Mouse (Mus musculus) lung, postnatal 0 days (tissue): ENCODE results near the gene Engase. TPM values are rescaled to one million over a fixed set of nuclear protein-coding genes. Genes with fewer than 3 reads are reported as not detected.

ENCODE experiments used
- ATAC-seq: fragments of 200-750 bp; cut with Nextera tagmentation; 2 replicates; pipeline ENCODE4 v1.8.0; 2017; ENCODE audit warnings: moderate library complexity
- DNase-seq: peaks from one replicate; pipeline ENCODE4 v3.0.0-alpha.2; 2016; ENCODE audit warnings: low spot score
- H3K27ac ChIP-seq: fragments of 300-500 bp; sonication (generic); 2 replicates; pipeline ENCODE4 v1.5.1; 2014; ENCODE audit warnings: antibody characterized with exemption, mild to moderate bottlenecking, low read length, mixed read lengths
- H3K27me3 ChIP-seq: fragments of 300-500 bp; sonication (generic); replicated peaks from 2 replicates; pipeline ENCODE4 v1.6.1; 2014; ENCODE audit warnings: low read length, mixed read lengths; ENCODE audit not compliant: insufficient read depth
- H3K36me3 ChIP-seq: fragments of 300-500 bp; sonication (generic); 2 replicates; pipeline ENCODE4 v1.6.1; 2014; ENCODE audit warnings: low read length, mixed read lengths; ENCODE audit not compliant: insufficient read depth
- H3K4me1 ChIP-seq: fragments of 300-500 bp; sonication (generic); 2 replicates; pipeline ENCODE4 v1.6.1; 2014; ENCODE audit warnings: antibody characterized with exemption, low read depth, low read length, mixed read lengths; ENCODE audit not compliant: insufficient read depth
- H3K4me2 ChIP-seq: fragments of 300-500 bp; sonication (generic); replicated peaks from 2 replicates; pipeline ENCODE4 v1.6.1; 2014; ENCODE audit warnings: low read depth, mild to moderate bottlenecking, low read length, moderate library complexity, mixed read lengths
- H3K4me3 ChIP-seq: fragments of 300-500 bp; sonication (generic); 2 replicates; pipeline ENCODE4 v1.5.1; 2014; ENCODE audit warnings: low read depth, low read length
- H3K9ac ChIP-seq: fragments of 300-500 bp; sonication (generic); replicated peaks from 2 replicates; pipeline ENCODE4 v1.6.1; 2014; ENCODE audit warnings: low read depth, mild to moderate bottlenecking
- H3K9me3 ChIP-seq: fragments of 300-500 bp; sonication (generic); 2 replicates; pipeline ENCODE4 v1.6.1; 2016; ENCODE audit warnings: low read length, mixed read lengths
- CTCF ChIP-seq: IDR thresholded peaks from 2 replicates; pipeline ENCODE4 v1.5.1; 2016; ENCODE audit warnings: antibody characterized with exemption, mild to moderate bottlenecking
- EP300 ChIP-seq: IDR thresholded peaks from 2 replicates; pipeline ENCODE4 v1.6.1; 2016; ENCODE audit warnings: antibody characterized with exemption, mild to moderate bottlenecking, control low read depth
- WGBS: fragments of 180-500 bp; shearing (Covaris S2); extraction: QIAGEN DNeasy Blood & Tissue Kit; methylation state at CpG from one replicate; pipeline ENCODE4 v1.1.7; 2014; 5-methylcytosine and 5-hydroxymethylcytosine counted together
- polyA plus RNA-seq: library from polyadenylated mRNA; unstranded; fragments of >200 nt; fragmentation: Nextera tagmentation; extraction: Ambion mirVana; gene quantifications from 2 replicates; pipeline ENCODE4 v1.2.1, GENCODE M21; 2015

Engase gene
- polyA plus RNA-seq, 1 experiment from 2014 or later: 4.7 TPM

DNA sequence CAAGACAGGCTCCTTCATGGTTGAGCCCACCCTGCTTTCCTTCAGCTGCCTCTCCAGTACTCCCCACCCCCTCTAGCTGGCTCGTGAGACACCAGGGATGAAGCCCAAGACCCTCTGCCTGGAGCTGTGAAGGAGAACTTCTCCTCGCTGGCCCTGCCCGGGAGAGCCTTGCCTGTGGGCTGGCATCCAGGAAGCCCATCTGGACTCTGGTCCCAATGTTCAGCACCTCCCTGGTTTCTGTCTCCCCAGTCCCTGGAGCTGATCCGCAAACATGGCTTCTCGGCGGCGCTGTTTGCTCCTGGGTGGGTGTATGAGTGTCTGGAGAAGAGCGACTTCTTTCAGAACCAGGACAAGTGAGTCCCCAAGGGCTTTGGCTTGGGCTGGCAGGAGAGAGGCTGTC, 7.5 kb downstream of the Engase start:
- Histone ChIP-seq H3K4me2 (no peak overlapping the region), H3K4me3 (no peak overlapping the region), H3K9ac (no peak overlapping the region), H3K36me3 (peaks cover 5% of the 10 kb centered on the region; the same call in 1 of the 2 replicates), H3K4me1 (no peaks in the 10 kb centered on the region), H3K27me3 (no peaks in the 10 kb centered on the region), H3K27ac (no peak overlapping the region), H3K9me3 (no peaks in the 10 kb centered on the region)
- no peak for DNase-seq
- TF ChIP-seq CTCF (no peak), EP300 (no peak)
- 86% methylated on average over 8 of the region's 8 CpGs for WGBS
- no peak for ATAC-seq

- DNase-seq: no peak
- Histone ChIP-seq H3K27ac (no peak overlapping the region), H3K9me3 (no peaks in the 10 kb centered on the region), H3K4me2 (no peak overlapping the region), H3K36me3 (peaks cover 5% of the 10 kb centered on the region; the same call in 1 of the 2 replicates), H3K4me3 (no peak overlapping the region), H3K9ac (no peak overlapping the region), H3K4me1 (no peaks in the 10 kb centered on the region), H3K27me3 (no peaks in the 10 kb centered on the region)
- ATAC-seq: no peak
- no peak for TF ChIP-seq EP300
- TF ChIP-seq CTCF: no peak
- 72% methylated on average over 11 of the region's 11 CpGs for WGBS
Measured at GRCm38 (mm10) chr11:118485338-118485737, 8.7 kb downstream of the Engase start.

DNA sequence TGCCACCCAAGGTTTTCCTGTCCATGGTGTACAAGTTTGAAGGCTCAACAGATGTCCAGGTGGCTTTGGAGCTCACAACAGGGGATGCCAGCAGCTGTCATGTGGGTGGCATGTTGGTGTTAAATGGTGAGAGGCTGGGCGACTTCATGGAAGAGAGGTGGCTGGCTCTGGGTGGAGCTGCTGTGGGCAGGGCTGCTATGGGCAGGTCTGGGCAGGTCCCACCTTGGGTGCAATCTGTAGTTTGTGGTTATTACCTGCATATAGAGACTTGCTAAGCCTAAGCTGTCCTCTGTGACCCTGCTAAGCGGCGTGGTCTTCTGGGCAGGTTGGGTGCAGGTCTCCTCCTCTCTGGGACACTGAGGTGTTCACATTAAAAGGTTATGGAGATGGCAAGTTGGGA, 9.2 kb downstream of the Engase start:
- ATAC-seq: no peak
- Histone ChIP-seq H3K36me3 (peaks cover 5% of the 10 kb centered on the region; the same call in 1 of the 2 replicates), H3K9ac (no peak overlapping the region), H3K4me2 (no peak overlapping the region), H3K27me3 (no peaks in the 10 kb centered on the region), H3K27ac (no peak overlapping the region), H3K9me3 (no peaks in the 10 kb centered on the region), H3K4me1 (no peaks in the 10 kb centered on the region), H3K4me3 (no peak overlapping the region)
- DNase-seq: no peak
- TF ChIP-seq CTCF (no peak), EP300 (no peak)
- 90% methylated on average over 3 of the region's 3 CpGs for WGBS

- Histone ChIP-seq H3K9ac (no peak overlapping the region), H3K4me2 (no peak overlapping the region), H3K4me1 (no peaks in the 10 kb centered on the region), H3K4me3 (no peak overlapping the region), H3K36me3 (peaks cover 5% of the 10 kb centered on the region; the same call in 1 of the 2 replicates), H3K9me3 (no peaks in the 10 kb centered on the region), H3K27ac (no peak overlapping the region), H3K27me3 (no peaks in the 10 kb centered on the region)
- no peak for DNase-seq
- no peak for TF ChIP-seq CTCF
- no peak for TF ChIP-seq EP300
- WGBS: 82% methylated on average over 6 of the region's 6 CpGs
- no peak for ATAC-seq
Measured at GRCm38 (mm10) chr11:118486281-118486680, 9.7 kb downstream of the Engase start.

DNA sequence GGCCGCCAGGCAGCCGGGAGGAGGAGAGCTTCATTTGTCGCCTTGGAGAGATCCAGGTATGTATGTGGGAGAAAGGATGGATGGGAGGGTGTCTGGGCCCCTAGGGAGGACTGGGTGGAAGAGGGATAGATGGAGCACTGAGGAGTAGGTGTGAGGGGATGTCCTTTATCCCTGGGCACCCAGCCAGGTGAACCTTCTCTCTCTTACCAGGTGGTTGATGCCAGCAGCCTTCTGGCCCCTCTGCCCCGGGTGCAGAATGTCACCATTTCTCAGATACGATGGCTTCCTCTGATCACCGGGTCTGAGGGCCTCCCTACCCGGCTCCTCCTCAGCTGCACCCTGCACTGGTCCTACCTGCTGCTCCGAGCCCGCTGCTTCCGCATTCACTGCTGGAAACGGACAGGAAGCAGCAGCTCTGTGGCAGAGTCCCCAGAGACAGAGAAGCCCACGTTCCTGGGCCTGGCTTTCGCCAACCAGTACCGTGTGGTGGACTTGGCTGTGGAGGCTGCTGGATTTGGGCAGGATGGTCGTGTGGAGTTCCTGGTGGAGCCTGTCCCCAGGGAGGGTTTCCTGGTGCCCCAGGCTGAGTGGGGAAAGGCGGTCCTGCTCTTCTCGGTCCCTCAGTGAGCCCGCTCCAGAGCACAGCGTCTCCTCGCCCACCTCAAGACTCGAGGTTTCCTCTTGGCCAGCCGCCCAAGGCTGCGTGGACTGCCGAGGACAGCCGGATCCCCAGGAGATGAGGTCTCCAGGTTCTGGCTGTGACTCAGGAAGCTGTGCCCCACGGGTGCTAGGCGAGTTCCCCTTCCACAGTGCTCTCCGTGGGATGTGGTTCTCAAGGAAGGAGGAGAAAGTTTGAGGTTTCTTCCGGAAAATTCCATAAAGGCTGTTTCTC, 10.5 kb downstream of the Engase start:
- Histone ChIP-seq H3K4me2 (no peak overlapping the region), H3K4me3 (no peak overlapping the region), H3K27me3 (no peaks in the 10 kb centered on the region), H3K36me3 (peaks cover 5% of the 10 kb centered on the region; the same call in 1 of the 2 replicates), H3K4me1 (no peaks in the 10 kb centered on the region), H3K9ac (no peak overlapping the region), H3K27ac (no peak overlapping the region), H3K9me3 (no peaks in the 10 kb centered on the region)
- DNase-seq (no peak), ATAC-seq (no peak)
- TF ChIP-seq CTCF (no peak), EP300 (no peak)
- WGBS: 69% methylated on average over 29 of the region's 29 CpGs

DNA sequence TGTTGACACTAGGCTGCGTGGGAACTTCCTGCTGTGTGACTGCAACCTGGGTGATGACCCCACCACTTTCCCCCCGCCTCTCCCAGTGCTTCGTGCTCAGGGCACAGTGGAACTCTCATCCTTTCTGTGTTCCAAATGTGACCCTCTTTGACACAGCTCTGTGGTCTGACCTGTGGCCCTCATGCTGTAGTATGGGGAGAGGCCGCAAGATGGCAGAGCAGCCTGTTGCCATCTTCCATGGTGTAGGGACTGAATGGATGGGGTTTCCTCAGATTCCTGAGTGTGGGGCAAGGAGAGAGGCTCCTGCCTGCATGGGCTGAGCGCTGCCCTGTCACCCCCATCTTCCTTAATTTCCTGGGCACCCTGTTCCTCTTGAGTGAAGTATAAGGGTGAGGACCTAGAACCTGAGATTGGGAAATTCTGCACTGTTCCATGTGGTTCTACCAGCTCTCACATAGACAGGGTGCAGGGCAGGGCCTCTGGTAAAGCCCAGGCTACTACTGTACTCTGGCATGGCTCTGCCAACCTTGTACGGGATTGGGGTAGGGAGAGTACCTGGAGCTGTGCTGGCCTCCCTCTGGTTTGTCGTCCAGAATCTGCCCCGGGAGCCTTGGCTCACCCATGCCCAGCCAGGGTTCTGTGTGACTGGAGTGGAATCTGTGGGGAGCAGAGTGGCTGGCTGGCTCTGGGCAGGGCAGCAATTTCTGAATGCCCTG, 11.7 kb downstream of the Engase start:
- no peak for DNase-seq

More for the DNA sequence above, 11.7 kb downstream of the Engase start:
- no peaks in the 10 kb centered on the region for H3K27me3 ChIP-seq
- H3K36me3 ChIP-seq: peaks cover 5% of the 10 kb centered on the region; the same call in 1 of the 2 replicates
- H3K27ac ChIP-seq: no peak overlapping the region
- no peak overlapping the region for H3K4me3 ChIP-seq
- TF ChIP-seq EP300 (no peak), CTCF (peak; percentile 48)
- 70% methylated on average over 8 of the region's 8 CpGs for WGBS
- H3K4me1 ChIP-seq: no peaks in the 10 kb centered on the region
- no peak overlapping the region for H3K9ac ChIP-seq
- H3K4me2 ChIP-seq: no peak overlapping the region
- no peak for ATAC-seq
- no peaks in the 10 kb centered on the region for H3K9me3 ChIP-seq
